Mouse (Mus musculus): ENCODE measurements around the gene Fdxacb1. TPM values are rescaled to one million over a fixed set of nuclear protein-coding genes. Genes with fewer than 3 reads are reported as not detected.

The Fdxacb1 gene
- total RNA-seq, 2 experiments from 2014 or later = 5.5 to 6.2 TPM

DNA sequence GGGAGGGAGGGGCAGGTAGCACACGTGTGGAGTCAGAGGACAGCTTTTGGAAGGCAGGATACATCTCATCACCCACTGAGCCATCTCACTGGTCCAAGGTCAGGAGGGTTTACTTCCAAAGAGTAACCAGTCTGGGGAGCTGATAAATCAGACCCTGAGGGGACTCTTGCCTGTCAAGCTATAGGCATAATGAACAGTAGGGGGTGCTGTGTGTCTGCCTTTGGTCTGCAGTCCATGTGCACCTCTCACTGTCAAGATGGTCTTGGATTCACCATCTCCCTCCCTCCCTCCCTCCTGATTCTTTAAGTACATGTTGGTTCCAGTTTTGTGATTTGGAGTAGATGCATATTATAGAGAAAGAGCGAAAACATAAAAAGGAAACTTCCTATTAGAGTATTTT lies 32.9 kb downstream of the Fdxacb1 start:
- peak; percentile 39 to 46 for DNase-seq (ENCODE audit: low spot score in 2 of 2)

GRCm38 (mm10) chr9:50803055-50803671 lies 35.1 kb downstream of the Fdxacb1 start:
- no peak for DNase-seq (ENCODE audit: low spot score in 2 of 2)

- no peak for DNase-seq (ENCODE audit: low spot score in 2 of 2)
Measured at GRCm38 (mm10) chr9:50808471-50808870, 40.4 kb downstream of the Fdxacb1 start.

GRCm38 (mm10) chr9:50809146-50809545 lies 41.1 kb downstream of the Fdxacb1 start:
- no peak for DNase-seq (ENCODE audit: low spot score in 2 of 2)

DNA sequence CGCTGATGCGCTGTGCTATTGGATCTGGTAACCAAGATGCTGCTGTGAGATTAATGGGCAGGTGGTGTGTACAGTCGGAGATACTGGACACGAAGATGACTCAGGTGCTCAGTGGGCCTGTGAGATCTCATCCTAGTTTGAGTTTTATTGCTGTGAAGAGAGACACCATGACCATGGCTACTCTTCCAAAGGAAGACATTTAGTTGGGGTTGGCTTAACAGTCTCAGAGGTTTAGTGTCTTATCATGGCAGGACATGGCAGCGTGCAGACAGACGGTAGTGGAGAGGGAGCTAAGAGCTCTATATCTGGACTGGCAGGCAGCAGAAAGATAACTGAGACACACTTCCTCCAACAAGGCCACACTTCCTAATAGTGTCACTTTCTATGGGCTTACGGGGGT lies 43.2 kb downstream of the Fdxacb1 start:
- DNase-seq (ENCODE audit: low spot score in 2 of 2) = no peak

DNA sequence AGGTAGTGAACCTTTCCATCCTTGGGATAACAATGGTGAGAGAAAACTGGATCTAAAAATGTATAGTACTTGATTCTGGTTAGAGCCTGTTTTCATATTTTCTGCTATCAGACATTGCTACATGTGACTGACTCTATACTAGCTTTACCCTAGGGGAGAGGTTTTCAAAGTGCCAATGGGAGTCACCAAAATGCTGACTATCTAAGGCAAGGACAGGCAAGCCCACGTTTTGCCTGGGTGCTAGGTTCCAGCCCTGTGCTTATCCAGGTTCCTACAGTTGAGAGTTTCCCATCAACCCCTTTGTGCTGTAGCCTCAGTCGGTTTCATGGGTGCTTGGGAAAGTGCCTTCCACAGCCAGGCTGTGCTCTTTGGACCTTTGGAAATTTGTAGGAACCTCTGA lies 43.7 kb downstream of the Fdxacb1 start:
- DNase-seq (ENCODE audit: low spot score in 2 of 2) = no peak

DNA sequence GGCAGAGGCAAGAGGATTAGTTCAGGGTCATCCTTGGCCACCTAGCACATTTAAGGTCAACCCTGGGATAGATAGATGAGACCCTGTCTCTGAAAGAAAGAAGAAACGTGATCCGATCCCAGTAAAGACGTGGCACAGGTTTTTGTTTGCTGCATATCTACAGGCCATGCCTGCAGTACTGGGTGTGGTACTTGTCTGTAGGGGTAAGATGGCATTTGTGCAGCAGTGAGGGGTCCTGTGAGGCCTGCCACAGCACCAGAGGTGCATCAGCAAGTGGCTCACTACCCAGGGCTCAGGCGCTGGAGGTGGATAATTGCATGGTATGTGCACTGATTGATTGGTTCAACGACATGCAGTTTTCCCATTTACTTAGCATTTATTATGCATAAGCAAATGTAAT lies 45.8 kb downstream of the Fdxacb1 start:
- DNase-seq (ENCODE audit: low spot score in 2 of 2) = no peak

- no peak for DNase-seq (ENCODE audit: low spot score in 2 of 2)
Measured at GRCm38 (mm10) chr9:50815666-50816065, 47.6 kb downstream of the Fdxacb1 start.

DNA sequence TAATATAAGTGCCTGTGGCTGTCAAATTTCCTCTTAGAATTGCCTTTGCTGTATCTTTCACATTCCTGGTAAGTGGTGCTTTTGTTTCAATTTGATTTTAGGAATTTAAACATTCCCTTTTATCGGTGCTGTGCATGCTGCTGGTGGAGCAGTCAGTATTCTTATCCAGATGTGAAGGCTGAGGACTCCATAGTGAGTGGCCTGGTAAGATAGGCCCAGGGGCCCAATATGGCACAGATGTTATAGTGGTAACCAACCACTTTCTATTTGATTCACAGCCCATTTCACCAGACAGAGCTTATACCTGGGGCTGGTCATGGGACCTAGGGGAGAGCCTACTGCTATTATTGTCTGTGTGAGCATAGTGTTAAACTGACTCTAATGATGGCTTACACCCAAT lies 48.5 kb downstream of the Fdxacb1 start:
- DNase-seq (ENCODE audit: low spot score in 2 of 2) = no peak

DNA sequence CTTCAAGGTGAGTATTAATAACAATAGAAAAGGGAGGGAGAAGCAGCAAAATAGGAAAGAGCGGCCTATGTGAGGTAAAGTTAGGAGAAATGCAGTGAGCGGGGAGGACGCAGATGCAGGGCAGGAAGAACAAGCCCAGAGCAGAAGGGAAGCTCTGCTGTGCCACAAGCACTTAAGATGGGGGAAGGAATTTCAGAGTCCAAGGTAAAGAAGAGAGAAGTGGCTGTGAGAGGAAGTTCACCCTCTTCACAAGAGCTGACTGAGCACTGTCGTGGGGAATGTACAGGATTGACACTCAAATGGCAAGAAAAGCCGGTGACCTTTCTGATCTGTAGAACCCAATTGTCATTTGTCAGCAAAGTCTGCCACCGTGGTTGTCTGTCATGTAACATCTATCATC lies 50.0 kb downstream of the Fdxacb1 start:
- DNase-seq (ENCODE audit: low spot score in 2 of 2) = no peak

DNA sequence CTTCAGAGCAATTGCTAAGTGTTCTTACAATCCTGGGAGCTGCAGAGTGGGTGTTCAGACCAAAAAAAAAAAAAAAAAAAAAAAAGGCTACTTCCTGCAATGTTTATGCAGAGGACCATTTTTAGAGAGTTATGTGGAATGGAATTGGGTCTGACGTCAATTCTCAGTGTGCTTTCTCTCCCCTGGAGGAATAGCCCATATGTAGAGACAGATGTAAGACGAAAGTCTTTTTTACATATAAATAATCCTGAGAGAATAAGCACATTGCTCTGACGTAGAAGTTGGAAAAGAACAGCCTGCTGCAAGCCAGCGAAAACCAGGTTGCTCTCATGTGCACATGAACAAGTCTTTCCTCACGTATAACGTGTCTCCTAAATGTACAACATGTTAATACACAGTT lies 51.7 kb downstream of the Fdxacb1 start:
- no peak for DNase-seq (ENCODE audit: low spot score in 2 of 2)

DNA sequence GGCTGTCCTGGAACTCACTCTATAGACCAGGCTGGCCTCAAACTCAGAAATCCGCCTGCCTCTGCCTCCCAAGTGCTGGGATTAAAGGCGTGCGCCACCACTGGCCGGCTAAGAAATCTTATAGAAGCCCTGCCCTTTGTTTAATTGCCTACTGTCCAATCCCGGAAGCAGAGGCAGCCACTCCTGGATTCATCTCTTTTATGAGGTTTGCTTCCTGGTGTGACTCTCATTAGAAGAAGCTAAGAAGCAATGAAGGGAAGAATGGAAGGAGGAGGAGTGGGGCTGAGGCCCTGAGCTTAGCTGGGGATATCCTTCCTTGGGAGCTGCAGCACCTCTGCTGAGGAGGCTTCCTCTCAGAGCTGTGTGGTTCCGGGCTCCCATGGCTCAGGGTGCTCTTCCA lies 53.6 kb downstream of the Fdxacb1 start:
- DNase-seq (ENCODE audit: low spot score in 2 of 2) = no peak

GRCm38 (mm10) chr9:50822216-50822615 lies 54.2 kb downstream of the Fdxacb1 start:
- DNase-seq (ENCODE audit: low spot score in 2 of 2) = no peak

Other genes starting within 250 kb of the Fdxacb1 start
- gene Pts, start 239.5 kb upstream of the Fdxacb1 start, total RNA-seq (2021) = 10 to 100 TPM; 38.2 to 42.9 TPM
- 10 to 100 TPM; 23.8 to 27.2 TPM for gene Il18, start 213.4 kb upstream of the Fdxacb1 start, total RNA-seq (2021)
- 1 to 10 TPM; 1.9 to 2.0 TPM for gene Bco2, start 213.1 kb upstream of the Fdxacb1 start, total RNA-seq (2021)
- gene Tex12, start 206.9 kb upstream of the Fdxacb1 start, total RNA-seq (2021) = not detected
- gene Sdhd, start 164.4 kb upstream of the Fdxacb1 start, total RNA-seq (2021) = 100 to 1,000 TPM; 140 to 155 TPM
- 100 to 1,000 TPM; 217 to 234 TPM for gene Timm8b, start 164.3 kb upstream of the Fdxacb1 start, total RNA-seq (2021)
- gene Pih1d2, start 150.9 kb upstream of the Fdxacb1 start, total RNA-seq (2021) = 1 to 10 TPM; 1.9 to 3.1 TPM
- gene Nkapd1, start 150.8 kb upstream of the Fdxacb1 start, total RNA-seq (2021) = 10 to 100 TPM; 24.4 to 26.4 TPM
- gene Dlat, start 108.5 kb upstream of the Fdxacb1 start, total RNA-seq (2021) = 100 to 1,000 TPM; 128 to 140 TPM
- gene Dixdc1, start 28.7 kb upstream of the Fdxacb1 start, total RNA-seq (2021) = 10 to 100 TPM; 65.0 to 66.6 TPM
- 1 to 10 TPM; 1.3 to 1.8 TPM for gene 2310030G06Rik, start 21.7 kb upstream of the Fdxacb1 start, total RNA-seq (2021)
- gene Cryab, start 16.9 kb upstream of the Fdxacb1 start, total RNA-seq (2021) = 10 to 100 TPM; 43.1 to 44.7 TPM
- 1 to 10 TPM in 1 of 2 experiments, under 1 TPM in 1; 0.85 to 1.1 TPM for gene Hspb2, start 15.9 kb upstream of the Fdxacb1 start, total RNA-seq (2021)
- gene Alg9, start 6.8 kb downstream of the Fdxacb1 start, total RNA-seq (2021) = 10 to 100 TPM; 35.3 to 35.6 TPM
- 10 to 100 TPM; 25.8 to 29.4 TPM for gene 1110032A03Rik, start 7.3 kb downstream of the Fdxacb1 start, total RNA-seq (2021)
- gene Ppp2r1b, start 77.1 kb downstream of the Fdxacb1 start, total RNA-seq (2021) = 10 to 100 TPM; 18.8 to 19.9 TPM
- 10 to 100 TPM; 39.5 to 39.8 TPM for gene Sik2, start 240.8 kb downstream of the Fdxacb1 start, total RNA-seq (2021)

Data from layer of hippocampus, postnatal 10 days (tissue).